In the genomic region with DNA sequence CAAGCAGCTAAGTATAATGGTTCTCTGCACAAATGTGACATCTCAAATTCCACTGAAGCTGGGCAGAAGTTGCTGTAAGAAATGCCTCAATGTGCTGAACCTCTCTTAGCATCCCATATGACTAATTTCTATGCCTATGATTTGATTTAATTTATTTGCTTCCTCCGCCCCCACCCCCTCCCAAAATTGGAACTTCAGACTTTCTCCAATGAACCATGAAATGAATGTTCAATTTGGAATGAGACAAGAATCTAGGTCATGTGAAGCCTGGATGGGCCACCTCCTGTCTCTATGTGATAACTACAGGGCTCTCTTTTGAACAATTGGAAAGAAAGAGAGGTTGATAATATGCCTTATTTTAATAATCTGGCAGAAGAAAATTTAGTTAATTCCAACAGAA, we compare ENCODE assay signal across 22 mouse cellular contexts. TPM values are rescaled to one million over a fixed set of nuclear protein-coding genes. Genes with fewer than 3 reads are reported as not detected.
DNase-seq lines count a peak whose midpoint lies in the region; ATAC-seq and TF ChIP-seq lines count a peak whose summit lies in the region.
"Had no signal": no experiment of that assay in that cellular context is flagged by ENCODE, and none has a peak within 500 bp of the region (broad histone marks: within the 10 kb centered on the region; RNA-seq: fewer than 3 reads in every experiment).

No protein-coding gene starts in this region.

- H3K9ac ChIP-seq in lung, postnatal 0 days (replicated peaks; ENCODE audit: low read depth) = no peak overlapping the region

- H3K27me3 ChIP-seq in lung, postnatal 0 days (replicated peaks; ENCODE audit: insufficient read depth, low read length) = no peaks in the 10 kb centered on the region
- H3K27me3 ChIP-seq: CH12.LX had no signal

- WGBS in lung, postnatal 0 days = 100% methylated on average over 1 of the region's 1 CpGs

- H3K36me3 ChIP-seq in lung, postnatal 0 days (ENCODE audit: insufficient read depth, low read length) = no peaks in the 10 kb centered on the region
- H3K36me3 ChIP-seq: G1E had no signal

- peak; percentile 85 for DNase-seq in Muller cell, postnatal 12 days (ENCODE audit: inconsistent ontology term)
- DNase-seq in retina, embryonic 14.5 days (ENCODE audit: low spot score) = peak; percentile 4
- peak; percentile 54 for DNase-seq in retina, postnatal 1 day
- no peak for DNase-seq in frontal cortex, postnatal 36 days (ENCODE audit: low spot score in 2 of 2)
- DNase-seq in lung, postnatal 0 days (ENCODE audit: low spot score) = no peak
- DNase-seq in cerebellum, adult 11 months = no peak
- DNase-seq: adrenal gland, adult 2 months; adrenal gland, adult 8-10 months; adrenal gland, postnatal 10 days; adrenal gland, postnatal 14 days; adrenal gland, postnatal 25 days; adrenal gland, postnatal 36 days; B cell, adult 2 months; cerebellum, adult 11-12 months; cerebellum, adult 18-20 months; cerebellum, adult 2 months; cerebellum, adult 8-10 months had no signal

- H3K4me3 ChIP-seq in lung, postnatal 0 days (ENCODE audit: low read depth, low read length) = no peak overlapping the region

- H3K4me1 ChIP-seq in lung, postnatal 0 days (ENCODE audit: insufficient read depth, low read depth, low read length) = no peaks in the 10 kb centered on the region

- no peak for TF ChIP-seq EP300 in lung, postnatal 0 days (IDR thresholded peaks at IDR 0.05)

- ATAC-seq in lung, postnatal 0 days = no peak
- ATAC-seq: activated CD4-positive, CD25-positive, alpha-beta regulatory T cell, adult 4 months; CD4-positive, CD25-positive, alpha-beta regulatory T cell, adult 4 months; Patski had no signal

- H3K4me2 ChIP-seq in lung, postnatal 0 days (replicated peaks; ENCODE audit: low read depth, low read length) = no peak overlapping the region

- no peaks in the 10 kb centered on the region for H3K9me3 ChIP-seq in lung, postnatal 0 days (ENCODE audit: low read length)
- H3K9me3 ChIP-seq: G1E had no signal

- TF ChIP-seq CTCF in lung, postnatal 0 days (IDR thresholded peaks at IDR 0.05) = no peak

- H3K27ac ChIP-seq in lung, postnatal 0 days (ENCODE audit: low read length) = no peak overlapping the region

RNA-seq across cellular contexts. Expression of gene Ace2, which starts 36.2 kb away (rescaled TPM):
- 7.6 and 11.9 TPM in 2 replicates for polyA plus RNA-seq in lung, postnatal 0 days (2015; fragmentation: Nextera tagmentation; extraction: Ambion mirVana)
- polyA plus RNA-seq: activated CD4-positive, CD25-positive, alpha-beta regulatory T cell, adult 4 months; CD4-positive, CD25-positive, alpha-beta regulatory T cell, adult 4 months; G1E had no signal

Comparison
In these comparisons a context has a peak if more than half of its experiments do, and no peak if none do; other contexts are left out.
1. DNase-seq: peak in Muller cell, postnatal 12 days (single experiment), retina, embryonic 14.5 days (single experiment) and retina, postnatal 1 day (single experiment); none in frontal cortex, postnatal 36 days (0 of 2), lung, postnatal 0 days (single experiment) and cerebellum, adult 11 months (single experiment).